Mouse (Mus musculus) liver, embryonic 13.5 days (tissue): ENCODE results near the gene Otulinl. TPM values are rescaled to one million over a fixed set of nuclear protein-coding genes. Genes with fewer than 3 reads are reported as not detected.

Experiments used
- ATAC-seq: fragments of 200-750 bp; cut with Nextera tagmentation; 2 replicates; pipeline ENCODE4 v1.8.0; 2017; ENCODE audit warnings: low read depth, mild to moderate bottlenecking, moderate number of reproducible peaks, moderate library complexity
- DNase-seq: peaks from one replicate; pipeline ENCODE4 v3.0.0; 2022
- H3K27ac ChIP-seq: fragments of 300-500 bp; sonication (generic); 2 replicates; pipeline ENCODE4 v1.5.1; 2015; ENCODE audit warnings: moderate library complexity, mild to moderate bottlenecking, inconsistent platforms
- H3K27me3 ChIP-seq: fragments of 300-500 bp; sonication (generic); 2 replicates; pipeline ENCODE4 v1.6.1; 2015; ENCODE audit warnings: mild to moderate bottlenecking, inconsistent platforms
- H3K36me3 ChIP-seq: fragments of 300-500 bp; sonication (generic); 2 replicates; pipeline ENCODE4 v1.6.1; 2015; ENCODE audit warnings: mild to moderate bottlenecking, inconsistent platforms
- H3K4me1 ChIP-seq: fragments of 300-500 bp; sonication (generic); replicated peaks from 2 replicates; pipeline ENCODE4 v1.6.1; 2015; ENCODE audit warnings: inconsistent platforms
- H3K4me2 ChIP-seq: fragments of 300-500 bp; sonication (generic); 2 replicates; pipeline ENCODE4 v1.6.1; 2015; ENCODE audit warnings: inconsistent platforms, mild to moderate bottlenecking, moderate library complexity
- H3K4me3 ChIP-seq: fragments of 300-500 bp; sonication (generic); replicated peaks from 2 replicates; pipeline ENCODE4 v1.5.1; 2015; ENCODE audit warnings: mild to moderate bottlenecking, inconsistent platforms
- H3K9ac ChIP-seq: fragments of 300-500 bp; sonication (generic); 2 replicates; pipeline ENCODE4 v1.6.1; 2015; ENCODE audit warnings: mild to moderate bottlenecking, inconsistent platforms
- H3K9me3 ChIP-seq: fragments of 300-500 bp; sonication (generic); replicated peaks from 2 replicates; pipeline ENCODE4 v1.6.1; 2016; ENCODE audit warnings: inconsistent platforms
- WGBS: fragments of 180-500 bp; shearing (Covaris S2); methylation state at CpG from one replicate; pipeline ENCODE4 v1.1.7; 2015; ENCODE audit not compliant: insufficient replicate concordance; 5-methylcytosine and 5-hydroxymethylcytosine counted together
- polyA plus RNA-seq: library from polyadenylated mRNA; unstranded; fragments of >200 nt; fragmentation: Nextera tagmentation; extraction: Ambion mirVana; gene quantifications from 2 replicates; pipeline ENCODE4 v1.2.1, GENCODE M21; 2015

Otulinl gene
- polyA plus RNA-seq, 1 experiment from 2014 or later: 8.0 TPM

DNA sequence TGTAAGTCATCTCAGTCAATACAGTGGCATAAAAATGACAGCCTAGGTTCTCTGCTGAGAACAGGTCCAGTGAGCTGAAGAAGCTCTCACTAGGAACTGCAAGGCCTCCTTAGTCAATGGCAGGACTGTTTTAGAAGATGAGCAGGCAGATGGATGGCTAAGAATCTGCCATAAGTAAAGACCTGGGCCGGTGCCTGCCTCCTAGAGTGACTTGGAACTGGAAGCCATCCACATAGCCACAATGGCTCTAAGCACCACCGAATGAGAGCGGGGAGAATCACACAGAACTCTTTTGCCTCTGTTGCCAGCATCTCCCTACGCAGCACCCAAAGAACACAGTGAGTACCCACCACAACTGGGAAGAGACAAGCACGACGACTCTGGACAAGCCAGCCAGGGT is 3.6 kb downstream of the Otulinl start:
- H3K4me1 ChIP-seq: peaks cover 15% of the 10 kb centered on the region
- no peak overlapping the region for H3K4me3 ChIP-seq
- no peak for ATAC-seq
- WGBS: 75% methylated on average over 6 of the region's 6 CpGs
- H3K36me3 ChIP-seq: no peaks in the 10 kb centered on the region
- H3K4me2 ChIP-seq: no peak overlapping the region
- no peak overlapping the region for H3K27ac ChIP-seq
- H3K27me3 ChIP-seq: peaks cover 18% of the 10 kb centered on the region
- no peaks in the 10 kb centered on the region for H3K9me3 ChIP-seq
- no peak overlapping the region for H3K9ac ChIP-seq
- no peak for DNase-seq

DNA sequence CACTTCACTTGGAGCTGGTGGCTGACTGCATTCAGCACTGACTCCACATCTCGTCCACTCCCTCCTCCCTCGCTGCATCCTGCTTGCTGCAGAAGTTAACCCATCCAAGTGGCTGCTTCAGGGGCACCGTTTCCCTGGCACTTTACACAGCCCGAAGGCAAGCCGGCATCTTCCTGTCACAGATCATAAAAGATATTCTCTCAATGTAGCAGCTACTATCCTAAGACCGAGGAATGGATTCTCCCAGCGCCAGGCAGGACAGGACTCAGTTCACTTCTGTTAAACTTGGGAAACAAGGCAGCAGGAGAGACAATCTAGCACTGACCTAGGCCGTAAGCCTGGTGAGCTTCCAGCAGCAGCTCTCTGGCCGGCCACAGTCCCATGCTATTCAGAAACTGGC is 5.2 kb downstream of the Otulinl start:
- Histone ChIP-seq H3K4me2 (no peak overlapping the region), H3K9me3 (no peaks in the 10 kb centered on the region), H3K27me3 (peaks cover 9% of the 10 kb centered on the region), H3K27ac (no peak overlapping the region), H3K4me1 (peaks cover 15% of the 10 kb centered on the region), H3K36me3 (no peaks in the 10 kb centered on the region), H3K9ac (no peak overlapping the region), H3K4me3 (no peak overlapping the region)
- WGBS: 61% methylated on average over 9 of the region's 9 CpGs
- ATAC-seq (no peak), DNase-seq (no peak)

DNA sequence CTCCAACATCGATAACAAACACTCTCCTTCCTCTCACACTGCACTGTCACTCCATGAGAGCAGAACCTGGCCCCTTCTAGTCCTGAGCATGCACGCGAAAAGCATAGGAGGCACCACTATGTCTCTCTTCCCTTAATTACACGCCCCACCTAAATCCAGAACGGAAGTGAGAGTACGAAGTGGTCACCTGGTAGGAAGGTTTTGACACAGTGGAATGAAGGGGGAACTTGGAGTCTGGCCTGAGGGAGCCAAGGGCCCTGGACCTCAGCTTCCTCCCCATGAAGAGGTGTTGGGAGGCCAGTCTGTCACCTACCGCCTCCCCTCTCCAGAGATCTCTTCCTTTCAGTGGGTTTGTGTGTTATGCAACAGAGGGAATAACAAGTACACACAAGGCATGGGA is 6.3 kb downstream of the Otulinl start:
- 51% methylated on average over 7 of the region's 7 CpGs for WGBS
- no peaks in the 10 kb centered on the region; the same call in 1 of the 2 replicates for H3K27me3 ChIP-seq
- H3K4me2 ChIP-seq: no peak overlapping the region
- DNase-seq (no peak), ATAC-seq (no peak)
- no peaks in the 10 kb centered on the region for H3K9me3 ChIP-seq
- peaks cover 16% of the 10 kb centered on the region for H3K4me1 ChIP-seq
- no peak overlapping the region for H3K4me3 ChIP-seq
- no peak overlapping the region for H3K27ac ChIP-seq
- H3K36me3 ChIP-seq: no peaks in the 10 kb centered on the region
- no peak overlapping the region for H3K9ac ChIP-seq

DNA sequence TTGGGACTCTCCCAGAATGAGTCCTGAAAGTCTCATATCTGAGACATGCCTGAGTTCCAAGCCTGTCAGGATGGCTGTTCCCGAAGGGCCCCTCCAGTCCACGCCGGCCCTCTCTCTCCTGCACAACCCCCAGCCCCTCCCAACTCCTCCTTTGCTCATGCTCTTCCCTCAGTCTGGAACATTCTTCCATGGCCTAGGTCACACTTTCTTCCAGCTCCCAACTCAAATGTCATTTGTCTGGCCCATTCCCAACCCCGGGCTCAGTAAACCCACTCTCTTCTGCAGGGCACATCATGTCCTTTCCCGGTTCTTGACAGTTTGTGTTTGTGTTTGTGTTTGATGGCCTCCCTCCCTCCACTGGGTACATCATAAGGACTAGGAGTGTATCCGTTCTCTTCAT is 7.3 kb downstream of the Otulinl start:
- WGBS: 72% methylated on average over 6 of the region's 6 CpGs
- no peaks in the 10 kb centered on the region for H3K9me3 ChIP-seq
- no peak overlapping the region for H3K27ac ChIP-seq
- no peaks in the 10 kb centered on the region for H3K27me3 ChIP-seq
- DNase-seq (no peak), ATAC-seq (no peak)
- no peak overlapping the region for H3K4me3 ChIP-seq
- no peaks in the 10 kb centered on the region for H3K36me3 ChIP-seq
- no peak overlapping the region for H3K9ac ChIP-seq
- H3K4me2 ChIP-seq: no peak overlapping the region
- peaks cover 16% of the 10 kb centered on the region for H3K4me1 ChIP-seq

DNA sequence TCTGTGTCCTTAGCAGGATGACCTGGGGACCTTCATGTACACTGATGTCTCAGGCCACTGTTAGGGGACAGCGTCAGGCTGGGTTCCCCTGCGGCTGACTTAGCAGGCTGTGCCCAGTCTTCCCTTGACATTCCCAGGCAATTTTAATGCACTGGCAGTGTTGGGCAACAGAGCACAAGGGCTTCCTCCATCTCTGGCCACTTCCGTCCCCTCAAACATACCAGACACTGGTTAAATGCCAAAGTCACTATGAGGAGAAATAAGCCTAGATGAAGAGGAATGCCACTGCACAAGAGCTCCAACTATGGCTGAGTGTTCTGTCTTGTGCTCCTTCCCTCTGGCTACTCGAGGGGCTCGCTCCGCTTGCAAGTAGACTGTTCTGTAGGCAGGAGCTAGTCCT is 8.2 kb downstream of the Otulinl start:
- no peak overlapping the region for H3K4me2 ChIP-seq
- peaks cover 16% of the 10 kb centered on the region for H3K4me1 ChIP-seq
- H3K27me3 ChIP-seq: no peaks in the 10 kb centered on the region

DNA sequence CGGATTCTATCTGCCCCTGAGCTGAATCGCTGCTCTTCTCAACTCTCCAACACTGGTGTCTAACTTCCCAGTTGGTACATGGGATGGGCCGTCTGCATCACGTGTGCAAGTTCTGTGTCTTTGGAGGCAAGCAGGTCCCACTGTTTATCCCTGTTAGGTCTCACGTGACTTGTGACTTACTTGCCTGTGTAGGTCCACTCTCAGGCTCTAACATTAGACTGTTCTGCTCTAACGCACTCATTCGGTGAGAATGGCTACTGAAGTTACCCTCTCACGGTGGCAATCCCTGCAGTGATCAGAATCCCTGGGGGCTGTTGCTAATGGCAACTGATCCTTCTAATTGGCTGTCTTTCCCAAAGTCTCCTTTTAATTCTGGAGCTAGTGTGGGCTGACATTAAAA is 9.1 kb downstream of the Otulinl start:
- Histone ChIP-seq H3K36me3 (no peaks in the 10 kb centered on the region), H3K9ac (no peak overlapping the region), H3K27ac (no peak overlapping the region), H3K4me1 (peaks cover 22% of the 10 kb centered on the region), H3K4me2 (no peak overlapping the region), H3K9me3 (no peaks in the 10 kb centered on the region), H3K27me3 (no peaks in the 10 kb centered on the region), H3K4me3 (no peak overlapping the region)
- WGBS: 56% methylated on average over 8 of the region's 8 CpGs
- DNase-seq (no peak), ATAC-seq (no peak)

More for the DNA sequence above, 8.2 kb downstream of the Otulinl start:
- H3K4me3 ChIP-seq: no peak overlapping the region
- no peak for ATAC-seq
- H3K9ac ChIP-seq: no peak overlapping the region
- no peaks in the 10 kb centered on the region for H3K36me3 ChIP-seq
- no peak for DNase-seq
- 72% methylated on average over 6 of the region's 6 CpGs for WGBS
- H3K9me3 ChIP-seq: no peaks in the 10 kb centered on the region
- no peak overlapping the region for H3K27ac ChIP-seq

DNA sequence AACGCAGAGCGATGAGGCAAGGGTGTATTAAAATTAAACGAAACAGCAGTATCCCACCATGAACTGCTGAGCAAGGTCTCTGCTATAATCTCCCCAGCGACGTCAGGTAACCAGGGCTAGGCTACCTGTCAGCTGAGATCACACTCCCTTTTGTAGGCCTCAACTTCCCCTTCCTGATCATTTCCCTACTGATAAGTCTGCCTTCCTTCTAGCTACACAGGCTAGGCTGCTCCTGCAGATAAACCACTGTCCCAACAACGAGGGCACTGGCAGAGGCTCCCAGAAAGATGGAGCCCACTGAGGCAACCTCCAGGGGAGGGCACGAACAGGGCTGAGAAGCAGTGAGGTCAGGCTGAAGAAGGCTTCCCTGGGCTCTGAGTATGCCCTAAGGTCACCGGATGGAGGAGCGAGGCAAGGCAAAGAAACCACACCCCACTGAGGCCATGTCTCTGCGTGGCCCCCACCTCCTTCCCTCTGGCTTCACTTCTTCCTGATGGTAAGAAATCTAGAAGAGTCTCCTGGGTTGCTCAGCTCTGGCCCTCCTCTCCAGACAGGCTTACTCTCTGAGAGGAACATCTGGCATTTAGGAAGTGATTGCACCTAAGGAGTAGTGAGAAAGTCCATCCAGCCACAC is 9.7 kb downstream of the Otulinl start:
- peaks cover 28% of the 10 kb centered on the region for H3K4me1 ChIP-seq
- H3K9me3 ChIP-seq: no peaks in the 10 kb centered on the region
- H3K36me3 ChIP-seq: no peaks in the 10 kb centered on the region
- H3K9ac ChIP-seq: no peak overlapping the region
- no peak for ATAC-seq
- 22% methylated on average over 10 of the region's 10 CpGs for WGBS
- no peak overlapping the region for H3K27ac ChIP-seq
- no peaks in the 10 kb centered on the region for H3K27me3 ChIP-seq
- DNase-seq: no peak
- no peak overlapping the region for H3K4me3 ChIP-seq
- H3K4me2 ChIP-seq: 0 out of 2 replicates have a peak overlapping the region, but pooled peaks have one; percentile 0

DNA sequence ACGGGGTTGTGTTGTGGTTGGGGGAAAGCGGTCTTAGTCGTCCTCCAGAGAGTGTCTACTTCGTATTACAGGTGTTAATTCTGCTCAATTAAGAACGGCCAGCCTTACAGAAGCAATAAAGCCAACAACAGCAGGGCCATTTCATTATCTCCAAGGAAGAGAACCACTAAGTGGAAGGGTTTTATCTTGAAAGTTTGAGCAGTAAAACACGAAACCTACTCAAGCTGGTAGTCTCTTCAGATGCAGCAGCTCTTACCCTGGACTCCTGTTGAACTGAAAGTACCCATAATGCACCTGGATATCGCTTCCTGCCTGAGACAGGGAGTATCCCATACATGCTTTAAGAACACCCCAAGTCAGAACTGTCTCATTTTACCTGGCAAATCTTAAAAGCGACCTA is 10.7 kb downstream of the Otulinl start:
- Histone ChIP-seq H3K36me3 (no peaks in the 10 kb centered on the region), H3K9me3 (no peaks in the 10 kb centered on the region), H3K4me2 (no peak overlapping the region), H3K9ac (no peak overlapping the region), H3K27me3 (no peaks in the 10 kb centered on the region), H3K4me1 (peaks cover 32% of the 10 kb centered on the region), H3K27ac (no peak overlapping the region), H3K4me3 (no peak overlapping the region)
- 49% methylated on average over 8 of the region's 8 CpGs for WGBS
- DNase-seq: no peak
- ATAC-seq: no peak

DNA sequence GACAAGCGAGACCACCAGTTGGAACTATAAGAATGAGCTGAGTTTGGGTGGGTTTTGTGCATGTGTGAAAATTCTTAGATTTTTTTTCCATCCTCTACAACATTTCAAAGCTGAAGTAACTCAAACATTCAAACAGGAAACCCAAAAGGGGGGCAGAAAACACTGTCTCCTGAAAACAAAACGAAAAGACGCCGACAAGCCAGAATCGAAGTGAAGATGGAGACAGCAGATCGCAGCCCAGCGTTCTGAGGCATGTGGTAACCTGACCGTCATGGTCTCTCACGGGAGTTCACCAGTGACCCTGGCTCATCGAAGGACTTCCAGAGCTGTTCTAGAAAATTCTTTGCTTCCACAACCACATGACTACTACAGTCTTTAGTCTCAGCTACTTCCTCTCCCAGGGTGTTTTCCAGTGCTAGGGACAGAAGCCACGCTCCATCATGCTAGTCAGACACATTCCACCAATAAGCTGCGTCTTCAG is 11.4 kb downstream of the Otulinl start:
- DNase-seq (no peak), ATAC-seq (no peak)
- 73% methylated on average over 12 of the region's 12 CpGs for whole genome bisulfite sequencing
- Histone ChIP-seq H3K4me1 (peaks cover 35% of the 10 kb centered on the region), H3K27me3 (no peaks in the 10 kb centered on the region), H3K36me3 (no peaks in the 10 kb centered on the region), H3K9ac (no peak overlapping the region), H3K9me3 (no peaks in the 10 kb centered on the region), H3K4me2 (no peak overlapping the region), H3K27ac (no peak overlapping the region), H3K4me3 (no peak overlapping the region)

DNA sequence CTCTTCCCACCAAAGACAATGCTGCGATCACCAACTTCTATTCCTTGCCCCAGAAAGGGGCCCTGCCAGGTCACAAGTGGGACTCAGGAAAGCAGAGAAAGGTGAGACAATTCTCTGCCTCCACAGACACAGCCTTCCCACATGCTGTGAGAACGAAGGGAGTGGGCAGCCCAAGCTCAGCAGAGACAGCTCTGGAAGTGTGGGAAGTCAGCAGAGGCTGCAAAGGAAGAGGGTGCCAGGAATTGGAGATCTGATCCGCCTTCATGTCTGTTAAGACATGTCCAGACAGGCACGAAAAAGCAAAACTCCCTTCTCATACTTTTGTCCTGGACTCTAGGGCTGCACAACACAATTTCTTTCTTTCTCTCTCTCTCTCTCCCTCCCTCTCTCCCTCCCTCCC is 12.1 kb downstream of the Otulinl start:
- Histone ChIP-seq H3K27ac (no peak overlapping the region), H3K9me3 (no peaks in the 10 kb centered on the region), H3K27me3 (no peaks in the 10 kb centered on the region), H3K9ac (no peak overlapping the region), H3K4me3 (no peak overlapping the region), H3K36me3 (no peaks in the 10 kb centered on the region), H3K4me2 (no peak overlapping the region), H3K4me1 (peaks cover 35% of the 10 kb centered on the region)
- ATAC-seq (no peak), DNase-seq (no peak)
- WGBS: 67% methylated on average over 4 of the region's 4 CpGs

DNA sequence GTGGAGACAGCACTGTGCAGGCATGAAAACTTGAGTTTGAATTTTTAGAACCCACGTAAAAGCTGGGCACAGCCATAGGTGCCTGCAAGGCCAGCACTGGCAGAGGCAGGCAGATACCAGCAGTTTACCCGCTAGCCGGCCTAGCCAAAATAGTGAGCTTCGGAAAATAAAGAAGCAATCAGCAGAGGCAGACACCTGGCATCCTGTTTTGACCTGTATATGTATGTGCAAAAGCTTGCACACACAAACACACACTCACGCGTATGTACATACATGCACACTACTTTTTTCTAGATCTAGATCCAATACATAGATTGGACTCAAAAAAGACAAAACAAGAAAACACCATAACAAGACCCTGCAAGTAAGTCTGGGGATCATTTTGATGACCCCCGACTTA is 12.8 kb downstream of the Otulinl start:
- H3K36me3 ChIP-seq: no peaks in the 10 kb centered on the region
- 78% methylated on average over 7 of the region's 7 CpGs for WGBS
- H3K9ac ChIP-seq: no peak overlapping the region
- no peaks in the 10 kb centered on the region for H3K9me3 ChIP-seq
- no peak overlapping the region for H3K27ac ChIP-seq
- no peak overlapping the region for H3K4me2 ChIP-seq
- DNase-seq (no peak), ATAC-seq (no peak)
- H3K4me1 ChIP-seq: peaks cover 35% of the 10 kb centered on the region
- no peaks in the 10 kb centered on the region for H3K27me3 ChIP-seq
- no peak overlapping the region for H3K4me3 ChIP-seq

DNA sequence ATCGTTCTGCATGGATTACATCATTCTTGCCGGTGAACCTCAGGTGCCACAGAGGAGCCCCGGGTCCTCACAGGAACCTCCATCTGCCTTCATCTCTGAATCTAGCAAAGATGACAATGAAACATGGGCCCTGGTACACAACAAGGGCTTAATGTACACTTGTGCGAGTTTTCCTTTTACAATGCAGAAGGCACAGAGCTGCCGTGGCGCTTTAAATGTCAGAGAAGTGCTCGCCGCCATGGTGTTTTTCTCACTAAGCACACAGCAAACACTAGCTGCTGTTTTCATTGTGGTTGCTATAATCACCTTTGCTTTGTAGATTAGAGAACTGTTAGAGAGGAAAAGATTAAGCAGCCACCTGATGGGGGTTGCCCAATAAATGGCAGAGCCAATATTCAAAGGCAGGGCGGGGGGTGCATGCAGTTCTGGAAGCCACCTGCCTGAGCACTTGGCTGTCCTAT is 13.3 kb downstream of the Otulinl start:
- H3K4me1 ChIP-seq: peaks cover 35% of the 10 kb centered on the region
- ATAC-seq (no peak), DNase-seq (no peak)
- no peak overlapping the region for H3K4me2 ChIP-seq
- H3K4me3 ChIP-seq: no peak overlapping the region
- no peaks in the 10 kb centered on the region for H3K36me3 ChIP-seq
- no peak overlapping the region for H3K9ac ChIP-seq
- H3K9me3 ChIP-seq: no peaks in the 10 kb centered on the region
- WGBS: 60% methylated on average over 9 of the region's 9 CpGs
- H3K27me3 ChIP-seq: no peaks in the 10 kb centered on the region
- no peak overlapping the region for H3K27ac ChIP-seq
